Mouse (Mus musculus): ENCODE measurements around the gene Ppm1j. TPM values are rescaled to one million over a fixed set of nuclear protein-coding genes. Genes with fewer than 3 reads are reported as not detected.

Gene Ppm1j
- polyA plus RNA-seq, 1 experiment from 2014 or later: 4.6 TPM

GRCm38 (mm10) chr3:104788075-104788474 is 7.2 kb downstream of the Ppm1j start, which contains the start of gene Rhoc:
Rhoc (plus strand) TSS chr3:104788375.
- peaks cover 20% of the 10 kb centered on the region for H3K27me3 ChIP-seq
- peaks cover 12% of the 10 kb centered on the region for H3K36me3 ChIP-seq
- peak within 1 kb of the TSS; percentile 89 for H3K27ac ChIP-seq
- H3K4me1 ChIP-seq: peaks cover 38% of the 10 kb centered on the region
- H3K4me2 ChIP-seq: peak within 1 kb of the TSS; percentile 72
- peak within 1 kb of the TSS; percentile 64 for H3K9ac ChIP-seq
- no peak for ATAC-seq (ENCODE audit: insufficient number of reproducible peaks, low FRiP score, low TSS enrichment, low read depth)
- no peaks in the 10 kb centered on the region for H3K9me3 ChIP-seq
- H3K4me3 ChIP-seq: peak within 1 kb of the TSS; percentile 75
- 21% methylated on average over 3 of the region's 3 CpGs for WGBS

- peak overlapping the region; percentile 89 for H3K27ac ChIP-seq
- H3K9ac ChIP-seq: peak overlapping the region; percentile 64
- H3K4me3 ChIP-seq: peak overlapping the region; percentile 75
- H3K4me1 ChIP-seq: peaks cover 45% of the 10 kb centered on the region
- H3K4me2 ChIP-seq: peak overlapping the region; percentile 72
- H3K27me3 ChIP-seq: peaks cover 13% of the 10 kb centered on the region
- H3K9me3 ChIP-seq: no peaks in the 10 kb centered on the region
- peak; percentile 88 for ATAC-seq (ENCODE audit: insufficient number of reproducible peaks, low FRiP score, low TSS enrichment, low read depth)
- under 1% methylated on average over 48 of the region's 52 CpGs for WGBS
- H3K36me3 ChIP-seq: peaks cover 12% of the 10 kb centered on the region
Measured at GRCm38 (mm10) chr3:104788561-104789311, 7.9 kb downstream of the Ppm1j start.

- Histone ChIP-seq H3K36me3 (peaks cover 12% of the 10 kb centered on the region), H3K9ac (peak overlapping the region; percentile 64), H3K4me2 (peak overlapping the region; percentile 72), H3K9me3 (no peaks in the 10 kb centered on the region), H3K4me1 (peaks cover 50% of the 10 kb centered on the region), H3K27ac (peak overlapping the region; percentile 89), H3K27me3 (peaks cover 8% of the 10 kb centered on the region), H3K4me3 (peak overlapping the region; percentile 75)
- ATAC-seq (ENCODE audit: insufficient number of reproducible peaks, low FRiP score, low TSS enrichment, low read depth): 0 out of 2 replicates have a peak, but pooled peaks have one; percentile 1
- 1% methylated on average over 10 of the region's 10 CpGs for WGBS
Measured at GRCm38 (mm10) chr3:104789312-104789605, 8.4 kb downstream of the Ppm1j start.

- H3K9me3 ChIP-seq: no peaks in the 10 kb centered on the region
- H3K4me1 ChIP-seq: peaks cover 56% of the 10 kb centered on the region
- peak overlapping the region; percentile 89 for H3K27ac ChIP-seq
- peaks cover 12% of the 10 kb centered on the region for H3K36me3 ChIP-seq
- peak overlapping the region; percentile 64 for H3K9ac ChIP-seq
- WGBS: 20% methylated on average over 13 of the region's 13 CpGs
- peak overlapping the region; percentile 75 for H3K4me3 ChIP-seq
- peak overlapping the region; percentile 72 for H3K4me2 ChIP-seq
- H3K27me3 ChIP-seq: peaks cover 6% of the 10 kb centered on the region
- ATAC-seq (ENCODE audit: insufficient number of reproducible peaks, low FRiP score, low TSS enrichment, low read depth): no peak
Measured at GRCm38 (mm10) chr3:104789822-104790221, 9.0 kb downstream of the Ppm1j start.

- peaks cover 3% of the 10 kb centered on the region for H3K27me3 ChIP-seq
- peak overlapping the region; percentile 64 for H3K9ac ChIP-seq
- ATAC-seq (ENCODE audit: insufficient number of reproducible peaks, low FRiP score, low TSS enrichment, low read depth): peak; percentile 36
- WGBS: 5% methylated on average over 6 of the region's 6 CpGs
- H3K4me1 ChIP-seq: peaks cover 62% of the 10 kb centered on the region
- peak overlapping the region; percentile 89 for H3K27ac ChIP-seq
- H3K4me2 ChIP-seq: peak overlapping the region; percentile 72
- no peaks in the 10 kb centered on the region for H3K9me3 ChIP-seq
- H3K4me3 ChIP-seq: peak overlapping the region; percentile 75
- peaks cover 16% of the 10 kb centered on the region for H3K36me3 ChIP-seq
Measured at GRCm38 (mm10) chr3:104790401-104790937, 9.6 kb downstream of the Ppm1j start.

GRCm38 (mm10) chr3:104791017-104791416 is 10.2 kb downstream of the Ppm1j start:
- Histone ChIP-seq H3K27ac (peak overlapping the region; percentile 89), H3K4me1 (peaks cover 68% of the 10 kb centered on the region), H3K4me2 (peak overlapping the region; percentile 72), H3K9ac (0 out of 2 replicates have a peak overlapping the region, but pooled peaks have one; percentile 35), H3K9me3 (no peaks in the 10 kb centered on the region), H3K27me3 (no peaks in the 10 kb centered on the region), H3K4me3 (peak overlapping the region; percentile 75), H3K36me3 (peaks cover 22% of the 10 kb centered on the region)
- no peak for ATAC-seq (ENCODE audit: insufficient number of reproducible peaks, low FRiP score, low TSS enrichment, low read depth)
- 24% methylated on average over 4 of the region's 4 CpGs for WGBS

- Histone ChIP-seq H3K27ac (peak overlapping the region; percentile 89), H3K9ac (no peak overlapping the region), H3K27me3 (no peaks in the 10 kb centered on the region), H3K4me3 (peak overlapping the region; percentile 75; the same call in 1 of the 2 replicates), H3K9me3 (no peaks in the 10 kb centered on the region), H3K4me1 (peaks cover 70% of the 10 kb centered on the region), H3K36me3 (peaks cover 28% of the 10 kb centered on the region), H3K4me2 (peak overlapping the region; percentile 72)
- WGBS: 79% methylated on average over 8 of the region's 8 CpGs
- no peak for ATAC-seq (ENCODE audit: insufficient number of reproducible peaks, low FRiP score, low TSS enrichment, low read depth)
Measured at GRCm38 (mm10) chr3:104791671-104792070, 10.8 kb downstream of the Ppm1j start.

- peaks cover 70% of the 10 kb centered on the region for H3K4me1 ChIP-seq
- H3K36me3 ChIP-seq: peaks cover 38% of the 10 kb centered on the region
- H3K4me2 ChIP-seq: peak overlapping the region; percentile 6; the same call in 1 of the 2 replicates
- ATAC-seq (ENCODE audit: insufficient number of reproducible peaks, low FRiP score, low TSS enrichment, low read depth): no peak
- no peaks in the 10 kb centered on the region for H3K27me3 ChIP-seq
- no peaks in the 10 kb centered on the region for H3K9me3 ChIP-seq
- no peak overlapping the region for H3K4me3 ChIP-seq
- WGBS: 61% methylated on average over 15 of the region's 15 CpGs
- 0 out of 2 replicates have a peak overlapping the region, but pooled peaks have one; percentile 89 for H3K27ac ChIP-seq
- H3K9ac ChIP-seq: no peak overlapping the region
Measured at GRCm38 (mm10) chr3:104792360-104793270, 11.8 kb downstream of the Ppm1j start.

- no peak overlapping the region for H3K9ac ChIP-seq
- ATAC-seq (ENCODE audit: insufficient number of reproducible peaks, low FRiP score, low TSS enrichment, low read depth): peak; percentile 80
- H3K36me3 ChIP-seq: peaks cover 46% of the 10 kb centered on the region
- H3K9me3 ChIP-seq: no peaks in the 10 kb centered on the region
- WGBS: 50% methylated on average over 20 of the region's 20 CpGs
- peaks cover 67% of the 10 kb centered on the region for H3K4me1 ChIP-seq
- peak overlapping the region; percentile 83 for H3K27ac ChIP-seq
- peak overlapping the region; percentile 17; the same call in 1 of the 2 replicates for H3K4me2 ChIP-seq
- H3K27me3 ChIP-seq: no peaks in the 10 kb centered on the region
- peak overlapping the region; percentile 8; the same call in 1 of the 2 replicates for H3K4me3 ChIP-seq
Measured at GRCm38 (mm10) chr3:104793871-104794828, 13.3 kb downstream of the Ppm1j start.

- H3K27me3 ChIP-seq: no peaks in the 10 kb centered on the region
- no peak for ATAC-seq (ENCODE audit: insufficient number of reproducible peaks, low FRiP score, low TSS enrichment, low read depth)
- H3K9ac ChIP-seq: no peak overlapping the region
- H3K9me3 ChIP-seq: no peaks in the 10 kb centered on the region
- no peak overlapping the region for H3K4me2 ChIP-seq
- H3K4me3 ChIP-seq: no peak overlapping the region
- WGBS: 45% methylated on average over 12 of the region's 12 CpGs
- H3K4me1 ChIP-seq: peaks cover 63% of the 10 kb centered on the region
- H3K36me3 ChIP-seq: peaks cover 54% of the 10 kb centered on the region
- peak overlapping the region; percentile 83 for H3K27ac ChIP-seq
Measured at GRCm38 (mm10) chr3:104794953-104795470, 14.2 kb downstream of the Ppm1j start.

Measured in limb, embryonic 15.5 days (tissue).